Mouse (Mus musculus) limb, embryonic 10.5 days (tissue): Measurements from ENCODE around the gene Tnfrsf19. TPM values are rescaled to one million over a fixed set of nuclear protein-coding genes. Genes with fewer than 3 reads are reported as not detected.

Experiments used
- polyA plus RNA-seq: library from polyadenylated mRNA; unstranded; fragments of >200 nt; fragmentation: Nextera tagmentation; extraction: Ambion mirVana; gene quantifications from 2 replicates; pipeline ENCODE4 v1.2.1, GENCODE M21; 2016

Tnfrsf19 gene
- polyA plus RNA-seq, 1 experiment from 2014 or later = 26.7 TPM

Other genes starting within 250 kb of the Tnfrsf19 start
- gene Sacs, start 92.0 kb upstream of the Tnfrsf19 start, polyA plus RNA-seq = 2.1 TPM in 2 replicates
- 0.18 and 0.43 TPM in 2 replicates for gene Sgcg, start 212.0 kb upstream of the Tnfrsf19 start, polyA plus RNA-seq